Mouse (Mus musculus) ES-E14 (cell line): Measurements from ENCODE around the gene Mtcl1. TPM values are rescaled to one million over a fixed set of nuclear protein-coding genes. Genes with fewer than 3 reads are reported as not detected.

ENCODE experiments used
- DNase-seq: peaks from one replicate; pipeline ENCODE4 v3.0.0-alpha.2; 2013; ENCODE audit warnings: low read depth, low spot score
- H3K27ac ChIP-seq: 2 replicates; pipeline ENCODE4 v1.5.1; 2012; ENCODE audit warnings: low read depth, mild to moderate bottlenecking, low read length, moderate library complexity, mixed read lengths; ENCODE audit not compliant: poor library complexity, insufficient read depth, severe bottlenecking
- H3K36me3 ChIP-seq: 2 replicates; pipeline ENCODE4 v1.6.1; 2012; ENCODE audit warnings: mild to moderate bottlenecking, low read length, moderate library complexity, mixed read lengths; ENCODE audit not compliant: control insufficient read depth, poor library complexity, insufficient read depth, severe bottlenecking
- H3K4me1 ChIP-seq, 2 experiments: fragments of 150-350 bp in 1 of 2; sonication (generic) in 1 of 2; 2 replicates each; pipeline ENCODE4 v1.6.1; 2012; ENCODE audit warnings: low read length in 2 of 2, mild to moderate bottlenecking in 1 of 2, mixed read lengths in 1 of 2; ENCODE audit not compliant: control insufficient read depth in 2 of 2, insufficient read depth in 2 of 2, poor library complexity in 1 of 2
- H3K4me3 ChIP-seq, 2 experiments: fragments of 150-350 bp in 1 of 2; sonication (generic) in 1 of 2; 2 replicates each; pipeline ENCODE4 v1.5.1; 2012; ENCODE audit warnings: low read length in 2 of 2, low read depth in 1 of 2, mild to moderate bottlenecking in 1 of 2, mixed read lengths in 1 of 2; ENCODE audit not compliant: insufficient read depth in 1 of 2, poor library complexity in 1 of 2, severe bottlenecking in 1 of 2
- H3K9ac ChIP-seq: 2 replicates; pipeline ENCODE4 v1.6.1; 2012; ENCODE audit warnings: low read depth, mild to moderate bottlenecking, low read length, mixed read lengths; ENCODE audit not compliant: poor library complexity, insufficient read depth, severe bottlenecking
- H3K9me3 ChIP-seq: fragments of 150-350 bp; sonication (generic); 2 replicates; pipeline ENCODE4 v1.6.1; 2012; ENCODE audit warnings: low read depth, mild to moderate bottlenecking, low read length; ENCODE audit not compliant: control insufficient read depth, insufficient read depth
- CHD2 ChIP-seq: IDR thresholded peaks from 2 replicates; pipeline ENCODE4 v1.6.1; 2014; ENCODE audit warnings: mild to moderate bottlenecking, low read depth, low read length, inconsistent platforms
- HCFC1 ChIP-seq: IDR thresholded peaks from 2 replicates; pipeline ENCODE4 v1.6.1; 2012; ENCODE audit warnings: low read length, inconsistent platforms, borderline replicate concordance; ENCODE audit not compliant: insufficient read depth
- MAFK ChIP-seq: IDR thresholded peaks from 2 replicates; pipeline ENCODE4 v1.6.1; 2014; ENCODE audit warnings: mild to moderate bottlenecking, low read depth, low read length, inconsistent platforms; ENCODE audit not compliant: insufficient read depth
- ZC3H11A ChIP-seq: IDR thresholded peaks from 2 replicates; pipeline ENCODE4 v1.6.1; 2012; ENCODE audit warnings: low read depth, mild to moderate bottlenecking, inconsistent platforms, low read length, borderline replicate concordance
- ZNF384 ChIP-seq: IDR thresholded peaks from 2 replicates; pipeline ENCODE4 v1.6.1; 2012; ENCODE audit warnings: low read depth, low read length, inconsistent platforms
- in situ Hi-C, 2 experiments: fragments of 600-800 bp; cut with MboI; formaldehyde crosslinking; loops; one replicate each; pipeline ENCODE4 v1.15.1; 2025; ENCODE audit warnings: low sequenced_read_pairs in 2 of 2, inconsistent platforms in 1 of 2; ENCODE audit not compliant: unreplicated experiment in 2 of 2
- total RNA-seq: library from RNA; depleted of rRNA; stranded (reverse); fragments of 300-350 nt; gene quantifications from 2 replicates; pipeline ENCODE4 v1.2.3, GENCODE M21; 2012

Gene Mtcl1
- total RNA-seq, 1 experiment: 75.8 TPM

GRCm38 (mm10) chr17:66353907-66354306, 95.6 kb downstream of the Mtcl1 start:
- peaks cover 0 to 1% of the 10 kb centered on the region in 2 experiments; a peak in 1 of 4 replicates for H3K4me1 ChIP-seq
- H3K27ac ChIP-seq: no peak overlapping the region
- H3K9me3 ChIP-seq: no peaks in the 10 kb centered on the region
- H3K9ac ChIP-seq: no peak overlapping the region
- TF ChIP-seq CHD2: no peak
- TF ChIP-seq ZNF384: no peak
- no peak for TF ChIP-seq HCFC1
- no peak for TF ChIP-seq MAFK
- TF ChIP-seq ZC3H11A: no peak
- in situ Hi-C loops: no loop called here
- DNase-seq: no peak
- peaks cover 46% of the 10 kb centered on the region for H3K36me3 ChIP-seq
- H3K4me3 ChIP-seq: peak overlapping the region in 1 of 2 experiments; percentile 21; a peak in 1 of 4 replicates

- Histone ChIP-seq H3K9me3 (no peaks in the 10 kb centered on the region), H3K4me1 (no peaks in the 10 kb centered on the region; a peak in 1 of 4 replicates), H3K9ac (no peak overlapping the region), H3K36me3 (peaks cover 49% of the 10 kb centered on the region), H3K27ac (no peak overlapping the region), H3K4me3 (no peak overlapping the region)
- TF ChIP-seq MAFK (no peak), ZC3H11A (no peak), HCFC1 (no peak), CHD2 (no peak), ZNF384 (no peak)
- DNase-seq: no peak
- in situ Hi-C loops: no loop called here
Observed at GRCm38 (mm10) chr17:66352847-66353643, 96.5 kb downstream of the Mtcl1 start.

- Histone ChIP-seq H3K9me3 (no peaks in the 10 kb centered on the region), H3K9ac (no peak overlapping the region), H3K27ac (no peak overlapping the region), H3K36me3 (peaks cover 45% of the 10 kb centered on the region), H3K4me3 (no peak overlapping the region), H3K4me1 (no peaks in the 10 kb centered on the region)
- in situ Hi-C loops: no loop called here
- TF ChIP-seq CHD2: no peak
- TF ChIP-seq ZC3H11A: no peak
- no peak for TF ChIP-seq HCFC1
- TF ChIP-seq ZNF384: no peak
- no peak for TF ChIP-seq MAFK
- no peak for DNase-seq
Observed at GRCm38 (mm10) chr17:66352219-66352618, 97.3 kb downstream of the Mtcl1 start.

GRCm38 (mm10) chr17:66350689-66351088, 98.9 kb downstream of the Mtcl1 start:
- Histone ChIP-seq H3K4me3 (no peak overlapping the region), H3K9ac (no peak overlapping the region), H3K9me3 (no peaks in the 10 kb centered on the region), H3K36me3 (peaks cover 50% of the 10 kb centered on the region), H3K4me1 (no peaks in the 10 kb centered on the region), H3K27ac (no peak overlapping the region)
- DNase-seq: no peak
- TF ChIP-seq MAFK: no peak
- TF ChIP-seq ZC3H11A: no peak
- no peak for TF ChIP-seq HCFC1
- no peak for TF ChIP-seq ZNF384
- no peak for TF ChIP-seq CHD2
- in situ Hi-C loops: no loop called here
